Mouse (Mus musculus) kidney, embryonic 15.5 days (tissue): ENCODE data around the gene Ero1l. TPM values are rescaled to one million over a fixed set of nuclear protein-coding genes. Genes with fewer than 3 reads are reported as not detected.
A peak's percentile ranks its signal among the peaks of the same experiment; 100 is the strongest.

Experiments used
- ATAC-seq: fragments of 200-750 bp; cut with Nextera tagmentation; replicated peaks from 2 replicates; pipeline ENCODE4 v1.8.0; 2017; ENCODE audit warnings: moderate TSS enrichment; ENCODE audit not compliant: low FRiP score
- H3K27ac ChIP-seq: fragments of 300-500 bp; sonication (generic); 2 replicates; pipeline ENCODE4 v1.5.1; 2015; ENCODE audit warnings: mild to moderate bottlenecking, inconsistent platforms
- H3K27me3 ChIP-seq: fragments of 300-500 bp; sonication (generic); 2 replicates; pipeline ENCODE4 v1.6.1; 2015; ENCODE audit warnings: inconsistent platforms
- H3K36me3 ChIP-seq: fragments of 300-500 bp; sonication (generic); 2 replicates; pipeline ENCODE4 v1.6.1; 2015; ENCODE audit warnings: inconsistent platforms
- H3K4me1 ChIP-seq: fragments of 300-500 bp; sonication (generic); 2 replicates; pipeline ENCODE4 v1.6.1; 2015; ENCODE audit warnings: inconsistent platforms
- H3K4me2 ChIP-seq: fragments of 300-500 bp; sonication (generic); 2 replicates; pipeline ENCODE4 v1.6.1; 2015; ENCODE audit warnings: moderate library complexity, mild to moderate bottlenecking, inconsistent platforms
- H3K4me3 ChIP-seq: fragments of 300-500 bp; sonication (generic); replicated peaks from 2 replicates; pipeline ENCODE4 v1.5.1; 2015; ENCODE audit warnings: mild to moderate bottlenecking, inconsistent platforms
- H3K9ac ChIP-seq: fragments of 300-500 bp; sonication (generic); 2 replicates; pipeline ENCODE4 v1.6.1; 2015; ENCODE audit warnings: mild to moderate bottlenecking, inconsistent platforms
- H3K9me3 ChIP-seq: fragments of 300-500 bp; sonication (generic); replicated peaks from 2 replicates; pipeline ENCODE4 v1.6.1; 2016; ENCODE audit warnings: inconsistent platforms
- WGBS: fragments of 180-500 bp; shearing (Covaris S2); methylation state at CpG from one replicate; pipeline ENCODE4 v1.1.7; 2015; ENCODE audit warnings: mixed read lengths; 5-methylcytosine and 5-hydroxymethylcytosine counted together
- polyA plus RNA-seq: library from polyadenylated mRNA; unstranded; fragments of >200 nt; fragmentation: Nextera tagmentation; extraction: Ambion mirVana; gene quantifications from 2 replicates; pipeline ENCODE4 v1.2.1, GENCODE M21; 2015

Ero1l gene
- polyA plus RNA-seq, 1 experiment from 2014 or later, result 30.0 TPM

- Histone ChIP-seq H3K4me3 (no peak overlapping the region), H3K9ac (no peak overlapping the region), H3K4me2 (no peak overlapping the region), H3K27ac (no peak overlapping the region), H3K9me3 (no peaks in the 10 kb centered on the region), H3K27me3 (no peaks in the 10 kb centered on the region), H3K4me1 (peaks cover 8% of the 10 kb centered on the region), H3K36me3 (no peaks in the 10 kb centered on the region)
- WGBS, result 69% methylated on average over 5 of the region's 5 CpGs
- ATAC-seq, result no peak
These were observed 3.1 kb upstream of the Ero1l start for GRCm38 (mm10) chr14:45321622-45322021.

- Histone ChIP-seq H3K4me2 (no peak overlapping the region), H3K27ac (no peak overlapping the region), H3K9ac (no peak overlapping the region), H3K4me3 (no peak overlapping the region), H3K9me3 (no peaks in the 10 kb centered on the region), H3K27me3 (no peaks in the 10 kb centered on the region), H3K36me3 (no peaks in the 10 kb centered on the region), H3K4me1 (peaks cover 8% of the 10 kb centered on the region)
- no peak for ATAC-seq
- WGBS, result 70% methylated on average over 3 of the region's 3 CpGs
These were observed 2.5 kb upstream of the Ero1l start for GRCm38 (mm10) chr14:45321067-45321466.

GRCm38 (mm10) chr14:45320111-45320510 lies 1.5 kb upstream of the Ero1l start:
- Histone ChIP-seq H3K4me3 (no peak overlapping the region), H3K36me3 (no peaks in the 10 kb centered on the region), H3K4me2 (no peak overlapping the region), H3K4me1 (peaks cover 17% of the 10 kb centered on the region), H3K9me3 (no peaks in the 10 kb centered on the region), H3K27me3 (no peaks in the 10 kb centered on the region), H3K27ac (no peak overlapping the region), H3K9ac (no peak overlapping the region)
- WGBS, result 80% methylated on average over 4 of the region's 4 CpGs
- no peak for ATAC-seq

- H3K9me3 ChIP-seq, result no peaks in the 10 kb centered on the region
- ATAC-seq, result no peak
- peaks cover 19% of the 10 kb centered on the region for H3K4me1 ChIP-seq
- H3K27me3 ChIP-seq, result no peaks in the 10 kb centered on the region
- no peak overlapping the region for H3K27ac ChIP-seq
- WGBS, result 68% methylated on average over 3 of the region's 3 CpGs
- H3K9ac ChIP-seq, result no peak overlapping the region
- no peaks in the 10 kb centered on the region for H3K36me3 ChIP-seq
- peak overlapping the region; percentile 74; the same call in 1 of the 2 replicates for H3K4me2 ChIP-seq
- no peak overlapping the region; the same call in 1 of the 2 replicates for H3K4me3 ChIP-seq
These were observed 653 bp upstream of the Ero1l start for GRCm38 (mm10) chr14:45319237-45319610.

GRCm38 (mm10) chr14:45317921-45318411 lies 605 bp downstream of the Ero1l start:
- Histone ChIP-seq H3K27ac (peak overlapping the region; percentile 93), H3K9me3 (no peaks in the 10 kb centered on the region), H3K9ac (peak overlapping the region; percentile 90), H3K4me3 (peak overlapping the region; percentile 83), H3K27me3 (no peaks in the 10 kb centered on the region), H3K4me1 (peaks cover 19% of the 10 kb centered on the region), H3K4me2 (peak overlapping the region; percentile 74), H3K36me3 (no peaks in the 10 kb centered on the region)
- peak; percentile 82 for ATAC-seq
- WGBS, result under 1% methylated on average over 38 of the region's 38 CpGs

- 75% methylated on average over 5 of the region's 5 CpGs for whole genome bisulfite sequencing
- Histone ChIP-seq H3K4me1 (peaks cover 19% of the 10 kb centered on the region), H3K4me2 (peak overlapping the region; percentile 74), H3K27ac (no peak overlapping the region), H3K9me3 (no peaks in the 10 kb centered on the region), H3K4me3 (peak overlapping the region; percentile 83), H3K36me3 (no peaks in the 10 kb centered on the region), H3K9ac (peak overlapping the region; percentile 90; the same call in 1 of the 2 replicates), H3K27me3 (no peaks in the 10 kb centered on the region)
- no peak for ATAC-seq
These were observed 1.6 kb downstream of the Ero1l start for GRCm38 (mm10) chr14:45316927-45317326.

GRCm38 (mm10) chr14:45310101-45310500 lies 8.5 kb downstream of the Ero1l start:
- Histone ChIP-seq H3K9ac (no peak overlapping the region), H3K27me3 (no peaks in the 10 kb centered on the region), H3K27ac (no peak overlapping the region), H3K4me2 (no peak overlapping the region), H3K36me3 (peaks cover 1% of the 10 kb centered on the region; the same call in 1 of the 2 replicates), H3K4me3 (no peak overlapping the region), H3K4me1 (peaks cover 3% of the 10 kb centered on the region; the same call in 1 of the 2 replicates), H3K9me3 (no peaks in the 10 kb centered on the region)
- no peak for ATAC-seq
- WGBS, result 90% methylated on average over 14 of the region's 14 CpGs

GRCm38 (mm10) chr14:45309646-45310045 lies 8.9 kb downstream of the Ero1l start:
- H3K9me3 ChIP-seq, result no peaks in the 10 kb centered on the region
- H3K36me3 ChIP-seq, result peaks cover 4% of the 10 kb centered on the region; the same call in 1 of the 2 replicates
- no peak overlapping the region for H3K9ac ChIP-seq
- H3K4me1 ChIP-seq, result peaks cover 2% of the 10 kb centered on the region; the same call in 1 of the 2 replicates
- no peak overlapping the region for H3K27ac ChIP-seq
- WGBS, result 90% methylated on average over 13 of the region's 13 CpGs
- no peak overlapping the region for H3K4me2 ChIP-seq
- no peaks in the 10 kb centered on the region for H3K27me3 ChIP-seq
- H3K4me3 ChIP-seq, result no peak overlapping the region
- ATAC-seq, result no peak; the same call in 1 of the 2 replicates

- 83% methylated on average over 8 of the region's 8 CpGs for WGBS
- H3K4me2 ChIP-seq, result no peak overlapping the region
- ATAC-seq, result no peak
- peaks cover 14% of the 10 kb centered on the region; the same call in 1 of the 2 replicates for H3K36me3 ChIP-seq
- no peaks in the 10 kb centered on the region for H3K27me3 ChIP-seq
- no peaks in the 10 kb centered on the region for H3K4me1 ChIP-seq
- H3K9ac ChIP-seq, result no peak overlapping the region
- H3K9me3 ChIP-seq, result no peaks in the 10 kb centered on the region
- no peak overlapping the region for H3K27ac ChIP-seq
- H3K4me3 ChIP-seq, result no peak overlapping the region
These were observed 10.8 kb downstream of the Ero1l start for GRCm38 (mm10) chr14:45307630-45308328.

GRCm38 (mm10) chr14:45305852-45306251 lies 12.7 kb downstream of the Ero1l start:
- WGBS, result 86% methylated on average over 5 of the region's 5 CpGs
- peaks cover 30% of the 10 kb centered on the region; the same call in 1 of the 2 replicates for H3K36me3 ChIP-seq
- no peak overlapping the region for H3K9ac ChIP-seq
- H3K4me3 ChIP-seq, result no peak overlapping the region
- no peak overlapping the region for H3K4me2 ChIP-seq
- H3K27ac ChIP-seq, result no peak overlapping the region
- no peaks in the 10 kb centered on the region for H3K4me1 ChIP-seq
- no peaks in the 10 kb centered on the region for H3K9me3 ChIP-seq
- ATAC-seq, result no peak
- no peaks in the 10 kb centered on the region for H3K27me3 ChIP-seq

GRCm38 (mm10) chr14:45304389-45304788 lies 14.2 kb downstream of the Ero1l start:
- no peaks in the 10 kb centered on the region for H3K9me3 ChIP-seq
- no peak for ATAC-seq
- WGBS, result 80% methylated on average over 4 of the region's 4 CpGs
- H3K27ac ChIP-seq, result no peak overlapping the region
- peaks cover 44% of the 10 kb centered on the region for H3K36me3 ChIP-seq
- H3K4me2 ChIP-seq, result no peak overlapping the region
- H3K4me3 ChIP-seq, result no peak overlapping the region
- no peaks in the 10 kb centered on the region for H3K4me1 ChIP-seq
- H3K27me3 ChIP-seq, result no peaks in the 10 kb centered on the region
- H3K9ac ChIP-seq, result no peak overlapping the region

GRCm38 (mm10) chr14:45303939-45304338 lies 14.6 kb downstream of the Ero1l start:
- ATAC-seq, result no peak
- 77% methylated on average over 4 of the region's 4 CpGs for WGBS
- no peak overlapping the region for H3K4me3 ChIP-seq
- H3K27ac ChIP-seq, result no peak overlapping the region
- no peak overlapping the region for H3K4me2 ChIP-seq
- no peaks in the 10 kb centered on the region for H3K27me3 ChIP-seq
- H3K36me3 ChIP-seq, result peaks cover 49% of the 10 kb centered on the region
- no peaks in the 10 kb centered on the region for H3K4me1 ChIP-seq
- H3K9ac ChIP-seq, result no peak overlapping the region
- H3K9me3 ChIP-seq, result no peaks in the 10 kb centered on the region
